8 mouse cellular contexts compared by ENCODE assay signal in the genomic region with DNA sequence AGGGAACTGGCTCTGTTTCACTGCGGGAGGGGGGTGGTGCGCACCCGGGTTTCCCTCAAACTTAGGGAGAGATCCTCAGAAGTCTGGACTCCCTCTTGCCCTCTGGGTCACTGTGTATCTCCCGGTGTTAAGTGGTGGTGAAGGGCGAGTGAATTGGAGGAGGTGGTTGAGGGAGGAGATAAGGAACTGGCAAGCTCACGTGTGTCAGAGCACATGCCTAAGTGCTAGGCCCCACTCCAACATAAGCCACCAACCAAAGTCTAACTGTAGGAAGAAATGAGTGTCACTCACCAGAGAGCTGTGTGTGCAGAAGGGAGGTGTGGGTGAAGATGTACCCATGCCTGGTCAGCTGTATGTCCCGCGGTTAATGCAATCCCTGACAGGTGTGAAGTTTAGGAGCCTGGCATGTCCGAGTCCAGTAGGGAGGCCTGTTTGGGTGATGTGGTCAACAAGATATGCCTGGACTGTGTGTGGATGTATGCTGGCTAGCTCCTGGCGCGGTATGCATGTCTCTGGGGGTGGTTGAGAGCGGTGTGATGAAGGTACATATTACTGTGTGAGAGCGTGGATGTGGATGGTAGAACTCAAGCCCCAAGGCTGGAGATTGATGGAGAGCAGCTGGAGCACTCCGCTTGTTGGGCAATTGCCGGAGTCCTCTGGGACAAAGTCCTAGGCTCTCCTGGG. TPM values are rescaled to one million over a fixed set of nuclear protein-coding genes. Genes with fewer than 3 reads are reported as not detected.
DNase-seq lines count a peak whose midpoint lies in the region; ATAC-seq and TF ChIP-seq lines count a peak whose summit lies in the region.

No protein-coding gene starts in this region.

- peaks cover 37% of the 10 kb centered on the region for H3K36me3 ChIP-seq in heart, postnatal 0 days (replicated peaks; ENCODE audit: control insufficient read depth, insufficient read depth, low read length)
- peaks cover 39% of the 10 kb centered on the region for H3K36me3 ChIP-seq in limb, embryonic 12.5 days
- peaks cover 21% of the 10 kb centered on the region for H3K36me3 ChIP-seq in midbrain, embryonic 11.5 days (ENCODE audit: control insufficient read depth, insufficient read depth, low read length)

- peak; percentile 34 for ATAC-seq in heart, postnatal 0 days (ENCODE audit: insufficient read depth, low read depth)
- ATAC-seq in limb, embryonic 12.5 days (ENCODE audit: insufficient number of reproducible peaks, insufficient read depth, low FRiP score, low TSS enrichment, low read depth) = 0 out of 2 replicates have a peak, but pooled peaks have one; percentile 18
- peak; percentile 8; the same call in 1 of the 2 replicates for ATAC-seq in midbrain, embryonic 11.5 days (ENCODE audit: low FRiP score)

- peak overlapping the region; percentile 89 for H3K4me3 ChIP-seq in brown adipose tissue, adult 24 weeks (ENCODE audit: insufficient read depth, low read depth, low read length)
- peak overlapping the region; percentile 59 for H3K4me3 ChIP-seq in heart, postnatal 0 days (ENCODE audit: low read depth, low read length)
- peak overlapping the region; percentile 71 for H3K4me3 ChIP-seq in limb, embryonic 12.5 days (replicated peaks)
- peak overlapping the region; percentile 58 for H3K4me3 ChIP-seq in midbrain, embryonic 11.5 days (ENCODE audit: low read depth, low read length)

- no peaks in the 10 kb centered on the region for H3K27me3 ChIP-seq in heart, postnatal 0 days (ENCODE audit: control insufficient read depth, insufficient read depth, low read length)
- H3K27me3 ChIP-seq in limb, embryonic 12.5 days = no peaks in the 10 kb centered on the region
- H3K27me3 ChIP-seq in midbrain, embryonic 11.5 days (ENCODE audit: control insufficient read depth, insufficient read depth, low read length) = no peaks in the 10 kb centered on the region

- H3K4me2 ChIP-seq in heart, postnatal 0 days (ENCODE audit: low read depth, low read length) = peak overlapping the region; percentile 84
- H3K4me2 ChIP-seq in limb, embryonic 12.5 days = peak overlapping the region; percentile 88
- H3K4me2 ChIP-seq in midbrain, embryonic 11.5 days = peak overlapping the region; percentile 83

- 28% methylated on average over 15 of the region's 15 CpGs for WGBS in heart, postnatal 0 days
- WGBS in limb, embryonic 12.5 days = 41% methylated on average over 15 of the region's 15 CpGs
- WGBS in midbrain, embryonic 11.5 days = 51% methylated on average over 15 of the region's 15 CpGs

- DNase-seq in heart, adult 11 months = peak; percentile 95
- DNase-seq in heart, adult 8-10 months (ENCODE audit: low spot score) = no peak
- DNase-seq in heart, postnatal 0 days (ENCODE audit: low spot score) = peak; percentile 72
- no peak for DNase-seq in midbrain, embryonic 11.5 days (ENCODE audit: low spot score, missing footprints)
- DNase-seq in left cerebral cortex, postnatal 25 days (ENCODE audit: low spot score in 2 of 2) = no peak
- DNase-seq in cerebellum, adult 11-12 months = no peak

- peak overlapping the region; percentile 96 for H3K27ac ChIP-seq in brown adipose tissue, adult 24 weeks (replicated peaks; ENCODE audit: low read depth, low read length)
- H3K27ac ChIP-seq in heart, postnatal 0 days (ENCODE audit: low read depth) = peak overlapping the region; percentile 86
- peak overlapping the region; percentile 83 for H3K27ac ChIP-seq in limb, embryonic 12.5 days
- H3K27ac ChIP-seq in midbrain, embryonic 11.5 days (ENCODE audit: low read depth, low read length) = no peak overlapping the region; the same call in 1 of the 2 replicates

- no peak for TF ChIP-seq EP300 in heart, postnatal 0 days (IDR thresholded peaks at IDR 0.05; ENCODE audit: low read depth)

- peaks cover 7% of the 10 kb centered on the region; the same call in 1 of the 2 replicates for H3K4me1 ChIP-seq in brown adipose tissue, adult 24 weeks (ENCODE audit: control insufficient read depth, insufficient read depth, insufficient read length, low read length)
- peaks cover 21% of the 10 kb centered on the region for H3K4me1 ChIP-seq in heart, postnatal 0 days (ENCODE audit: control insufficient read depth, insufficient read depth)
- peaks cover 24% of the 10 kb centered on the region for H3K4me1 ChIP-seq in limb, embryonic 12.5 days (replicated peaks)
- peaks cover 18% of the 10 kb centered on the region for H3K4me1 ChIP-seq in midbrain, embryonic 11.5 days (ENCODE audit: control insufficient read depth, insufficient read depth, low read length)

- TF ChIP-seq CTCF in heart, postnatal 0 days (IDR thresholded peaks at IDR 0.05; ENCODE audit: low read depth) = no peak

- H3K9ac ChIP-seq in heart, postnatal 0 days (replicated peaks; ENCODE audit: low read depth, low read length) = peak overlapping the region; percentile 67
- H3K9ac ChIP-seq in limb, embryonic 12.5 days (replicated peaks) = peak overlapping the region; percentile 65
- H3K9ac ChIP-seq in midbrain, embryonic 11.5 days (ENCODE audit: low read length) = peak overlapping the region; percentile 77

- no peaks in the 10 kb centered on the region for H3K9me3 ChIP-seq in heart, postnatal 0 days (replicated peaks; ENCODE audit: control insufficient read depth, low read length)
- no peaks in the 10 kb centered on the region for H3K9me3 ChIP-seq in limb, embryonic 12.5 days
- H3K9me3 ChIP-seq in midbrain, embryonic 11.5 days (ENCODE audit: control insufficient read depth, low read length) = no peaks in the 10 kb centered on the region

- intact Hi-C loops in left cerebral cortex, postnatal 25 days (cut with DNase I) = no loop called here

RNA-seq across cellular contexts. Expression of gene Elovl1, which starts 0.8 kb away (rescaled TPM):
- 10 to 100 TPM; 14.8 to 17.7 (median 16.2) TPM for total RNA-seq in heart, adult 8-10 months (2022)
- 9.4 and 10.7 TPM in 2 replicates for polyA plus RNA-seq in brown adipose tissue, adult 24 weeks (2012; ENCODE audit: insufficient read depth, insufficient read length, missing spikeins)
- total RNA-seq in heart, postnatal 0 days (2014; rRNA removed; ENCODE audit: low replicate concordance) = 44.4 and 74.3 TPM in 2 replicates
- polyA plus RNA-seq in heart, postnatal 0 days (2015; fragmentation: Nextera tagmentation; extraction: Ambion mirVana) = 49.8 and 49.9 TPM in 2 replicates
- 37.8 and 44.1 TPM in 2 replicates for polyA plus RNA-seq in limb, embryonic 12.5 days (2016; fragmentation: Nextera tagmentation; extraction: Ambion mirVana)
- 35.6 and 36.9 TPM in 2 replicates for polyA plus RNA-seq in midbrain, embryonic 11.5 days (2014; fragmentation: Nextera tagmentation; extraction: Ambion mirVana)
- 10 to 100 TPM; 23.3 to 28.6 TPM for total RNA-seq in left cerebral cortex, postnatal 25 days (2021)

RNA-seq across cellular contexts. Expression of gene Cdc20, which starts 8.5 kb away (rescaled TPM):
- total RNA-seq in heart, adult 8-10 months (2022) = 1 to 10 TPM in 3 of 4 experiments, under 1 TPM in 1; 0.47 to 1.4 (median 1.0) TPM
- 1.6 TPM in 1 of 2 replicates, not detected in the other for polyA plus RNA-seq in brown adipose tissue, adult 24 weeks (2012; ENCODE audit: insufficient read depth, insufficient read length, missing spikeins)
- 78.4 and 155 TPM in 2 replicates for total RNA-seq in heart, postnatal 0 days (2014; rRNA removed; ENCODE audit: low replicate concordance)
- 57.5 and 57.8 TPM in 2 replicates for polyA plus RNA-seq in heart, postnatal 0 days (2015; fragmentation: Nextera tagmentation; extraction: Ambion mirVana)
- 285 and 296 TPM in 2 replicates for polyA plus RNA-seq in limb, embryonic 12.5 days (2016; fragmentation: Nextera tagmentation; extraction: Ambion mirVana)
- 305 and 337 TPM in 2 replicates for polyA plus RNA-seq in midbrain, embryonic 11.5 days (2014; fragmentation: Nextera tagmentation; extraction: Ambion mirVana)
- 1 to 10 TPM; 1.5 to 1.6 TPM for total RNA-seq in left cerebral cortex, postnatal 25 days (2021)

RNA-seq across cellular contexts. Expression of gene Med8, which starts 19.5 kb away (rescaled TPM):
- 10 to 100 TPM; 28.8 to 42.8 (median 36.2) TPM for total RNA-seq in heart, adult 8-10 months (2022)
- polyA plus RNA-seq in brown adipose tissue, adult 24 weeks (2012; ENCODE audit: insufficient read depth, insufficient read length, missing spikeins) = 38.0 and 38.3 TPM in 2 replicates
- 17.3 and 40.2 TPM in 2 replicates for total RNA-seq in heart, postnatal 0 days (2014; rRNA removed; ENCODE audit: low replicate concordance)
- 56.2 and 58.8 TPM in 2 replicates for polyA plus RNA-seq in heart, postnatal 0 days (2015; fragmentation: Nextera tagmentation; extraction: Ambion mirVana)
- 116 and 127 TPM in 2 replicates for polyA plus RNA-seq in limb, embryonic 12.5 days (2016; fragmentation: Nextera tagmentation; extraction: Ambion mirVana)
- polyA plus RNA-seq in midbrain, embryonic 11.5 days (2014; fragmentation: Nextera tagmentation; extraction: Ambion mirVana) = 166 and 176 TPM in 2 replicates
- 10 to 100 TPM; 58.8 to 63.1 TPM for total RNA-seq in left cerebral cortex, postnatal 25 days (2021)

RNA-seq across cellular contexts. Expression of gene Szt2, which starts 19.6 kb away (rescaled TPM):
- 10 to 100 TPM; 10.3 to 13.0 (median 11.7) TPM for total RNA-seq in heart, adult 8-10 months (2022)
- polyA plus RNA-seq in brown adipose tissue, adult 24 weeks (2012; ENCODE audit: insufficient read depth, insufficient read length, missing spikeins) = 4.0 and 6.1 TPM in 2 replicates
- total RNA-seq in heart, postnatal 0 days (2014; rRNA removed; ENCODE audit: low replicate concordance) = 15.4 and 23.5 TPM in 2 replicates
- polyA plus RNA-seq in heart, postnatal 0 days (2015; fragmentation: Nextera tagmentation; extraction: Ambion mirVana) = 2.0 and 2.3 TPM in 2 replicates
- 11.1 and 11.7 TPM in 2 replicates for polyA plus RNA-seq in limb, embryonic 12.5 days (2016; fragmentation: Nextera tagmentation; extraction: Ambion mirVana)
- polyA plus RNA-seq in midbrain, embryonic 11.5 days (2014; fragmentation: Nextera tagmentation; extraction: Ambion mirVana) = 7.8 and 8.2 TPM in 2 replicates
- total RNA-seq in left cerebral cortex, postnatal 25 days (2021) = 10 to 100 TPM; 30.6 to 43.8 TPM

RNA-seq across cellular contexts. Expression of gene Mpl, which starts 28.6 kb away (rescaled TPM):
- total RNA-seq in heart, adult 8-10 months (2022) = under 1 TPM; 0.41 to 0.97 (median 0.51) TPM
- polyA plus RNA-seq in brown adipose tissue, adult 24 weeks (2012; ENCODE audit: insufficient read depth, insufficient read length, missing spikeins) = not detected in 2 replicates
- 1.5 and 2.2 TPM in 2 replicates for total RNA-seq in heart, postnatal 0 days (2014; rRNA removed; ENCODE audit: low replicate concordance)
- 0.41 and 0.51 TPM in 2 replicates for polyA plus RNA-seq in heart, postnatal 0 days (2015; fragmentation: Nextera tagmentation; extraction: Ambion mirVana)
- polyA plus RNA-seq in limb, embryonic 12.5 days (2016; fragmentation: Nextera tagmentation; extraction: Ambion mirVana) = 0.64 TPM in 2 replicates
- 1.4 and 1.6 TPM in 2 replicates for polyA plus RNA-seq in midbrain, embryonic 11.5 days (2014; fragmentation: Nextera tagmentation; extraction: Ambion mirVana)
- 1 to 10 TPM; 1.6 to 2.3 TPM for total RNA-seq in left cerebral cortex, postnatal 25 days (2021)

Comparison
In these comparisons a context has a peak if more than half of its experiments do, and no peak if none do; other contexts are left out.
1. DNase-seq: peak in heart, adult 11 months (single experiment) and heart, postnatal 0 days (single experiment); none in heart, adult 8-10 months (single experiment), midbrain, embryonic 11.5 days (single experiment), left cerebral cortex, postnatal 25 days (0 of 2) and cerebellum, adult 11-12 months (single experiment).
2. RNA of gene Cdc20, which starts 8.5 kb away (polyA plus RNA-seq): 305 to 337 TPM in midbrain, embryonic 11.5 days, 285 to 296 TPM in limb, embryonic 12.5 days and 57.5 to 57.8 TPM in heart, postnatal 0 days; 1.6 TPM in brown adipose tissue, adult 24 weeks; every median in the first group is over 10 times any median in the second.
3. Peak in every context shown above with its lines, with median percentiles within 50 percentile points of each other: H3K4me3 ChIP-seq, ATAC-seq, H3K4me2 ChIP-seq and H3K9ac ChIP-seq.